Mouse (Mus musculus): ENCODE measurements around the gene Lrrn2. TPM values are rescaled to one million over a fixed set of nuclear protein-coding genes. Genes with fewer than 3 reads are reported as not detected.

The Lrrn2 gene
- polyA plus RNA-seq, 1 experiment = 61.9 TPM

Other genes with a start within 250 kb of the Lrrn2 start
- 77.6 and 87.0 TPM in 2 replicates for gene Nfasc, start 138.5 kb upstream of the Lrrn2 start, polyA plus RNA-seq (2012; rRNA removed)
- gene Mdm4, start 150.3 kb downstream of the Lrrn2 start, polyA plus RNA-seq (2012; rRNA removed) = 67.2 TPM in 2 replicates
- 14.9 and 16.2 TPM in 2 replicates for gene Pik3c2b, start 165.4 kb downstream of the Lrrn2 start, polyA plus RNA-seq (2012; rRNA removed)

Measured in frontal cortex, adult 2 months (tissue).